Mouse (Mus musculus) testis, adult 2 months (tissue): ENCODE results near the gene Kif9.

Experiments
- CTCF ChIP-seq: fragments of 200-500 bp; IDR thresholded peaks from 2 replicates; pipeline ENCODE4 v1.5.1; 2012; ENCODE audit warnings: low read depth, mild to moderate bottlenecking, inconsistent platforms, low read length, moderate library complexity; ENCODE audit not compliant: control insufficient read depth, insufficient read depth, insufficient replicate concordance
- POLR2A ChIP-seq: fragments of 200-500 bp; IDR thresholded peaks from 2 replicates; pipeline ENCODE4 v1.6.1; 2012; ENCODE audit warnings: low read depth, mild to moderate bottlenecking, inconsistent platforms, low read length, moderate library complexity; ENCODE audit not compliant: control insufficient read depth

DNA sequence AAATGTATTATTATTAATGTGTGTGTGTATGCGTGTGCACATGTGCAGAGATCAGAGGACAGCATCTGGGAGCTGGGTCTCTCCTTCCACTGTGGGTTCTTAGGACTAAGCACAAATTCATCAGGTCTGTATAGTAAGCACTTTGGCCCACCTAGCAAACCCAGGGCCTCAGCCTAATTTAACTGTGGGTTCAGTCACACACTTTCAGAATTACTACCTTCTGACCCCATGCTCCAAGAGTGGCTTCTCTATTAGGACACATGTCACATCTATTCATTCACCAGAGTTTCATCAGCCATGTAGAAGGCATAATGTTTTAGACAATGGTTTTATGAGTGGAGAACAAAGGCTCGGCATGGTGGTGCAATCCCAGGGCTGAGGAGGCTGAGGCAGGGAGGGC, 43.7 kb upstream of the Kif9 start:
- TF ChIP-seq POLR2A (no peak), CTCF (no peak)
